Mouse (Mus musculus) monocyte, adult 2 months (primary cell): Measurements from ENCODE around the gene Aacs.

Experiments used
- DNase-seq, 2 experiments: peaks; one replicate each; pipeline ENCODE4 v3.0.0; 2022; ENCODE audit warnings: low spot score in 2 of 2, low read depth in 1 of 2

Gene Aacs

GRCm38 (mm10) chr5:125532545-125533224 lies 57.1 kb downstream of the Aacs start:
- no peak for DNase-seq

GRCm38 (mm10) chr5:125533225-125533900 lies 57.7 kb downstream of the Aacs start:
- no peak for DNase-seq

DNA sequence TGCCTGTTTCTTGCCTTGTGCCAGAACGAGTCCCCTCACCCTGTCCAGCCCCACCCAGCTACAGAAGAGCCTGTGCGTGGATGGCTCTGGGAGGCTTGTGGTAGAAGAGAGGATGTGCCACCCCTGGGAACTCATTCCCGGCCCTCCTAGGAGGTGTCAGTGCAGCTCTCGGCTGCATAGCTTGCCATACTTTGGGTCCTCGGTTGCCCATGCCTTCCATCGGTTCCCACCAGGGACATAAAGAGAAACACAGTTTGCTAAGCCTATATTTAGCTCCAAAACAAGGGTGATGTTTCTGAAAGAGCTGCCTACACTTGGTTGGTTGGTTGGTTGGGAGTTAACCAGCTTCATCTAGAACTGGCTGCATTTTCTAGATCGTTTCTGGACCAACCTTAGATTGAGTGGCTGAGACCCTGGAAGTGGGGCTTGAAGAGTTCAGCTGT lies 58.6 kb downstream of the Aacs start:
- DNase-seq, result no peak

DNA sequence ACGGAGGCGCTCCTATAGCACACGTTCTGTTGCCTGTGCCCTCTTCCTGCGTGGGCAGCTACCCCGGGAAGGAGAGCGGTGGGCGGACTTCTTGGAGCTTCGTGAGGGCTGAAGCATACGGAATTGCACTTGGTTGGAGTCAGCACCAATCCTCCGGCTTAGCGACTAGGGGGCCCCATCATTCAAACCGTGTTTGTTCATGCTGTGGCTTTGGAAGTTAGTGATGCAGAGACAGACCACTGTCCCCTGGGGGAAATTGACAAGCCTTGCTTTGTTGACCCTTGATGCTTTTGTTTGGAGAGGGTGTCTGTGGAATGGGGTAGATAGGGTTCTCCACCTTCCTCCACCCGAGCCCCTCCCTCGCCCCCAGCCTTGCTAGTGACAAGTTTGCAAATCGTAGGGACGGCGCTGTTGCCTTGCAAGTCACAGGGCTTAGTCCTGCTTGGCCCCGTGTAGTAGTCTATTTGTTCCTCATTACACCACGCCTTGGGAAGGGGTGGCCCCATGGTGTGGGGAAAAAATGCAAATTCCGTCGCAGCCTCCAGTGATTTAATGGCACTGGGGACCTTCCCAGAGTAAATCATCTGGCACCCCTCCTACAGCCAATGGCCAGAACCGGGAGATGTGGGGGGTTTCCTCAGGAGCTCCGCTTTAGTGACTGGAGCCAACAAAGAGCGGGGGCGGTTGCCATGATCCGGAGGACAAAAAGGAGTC lies 59.2 kb downstream of the Aacs start:
- no peak for DNase-seq

DNA sequence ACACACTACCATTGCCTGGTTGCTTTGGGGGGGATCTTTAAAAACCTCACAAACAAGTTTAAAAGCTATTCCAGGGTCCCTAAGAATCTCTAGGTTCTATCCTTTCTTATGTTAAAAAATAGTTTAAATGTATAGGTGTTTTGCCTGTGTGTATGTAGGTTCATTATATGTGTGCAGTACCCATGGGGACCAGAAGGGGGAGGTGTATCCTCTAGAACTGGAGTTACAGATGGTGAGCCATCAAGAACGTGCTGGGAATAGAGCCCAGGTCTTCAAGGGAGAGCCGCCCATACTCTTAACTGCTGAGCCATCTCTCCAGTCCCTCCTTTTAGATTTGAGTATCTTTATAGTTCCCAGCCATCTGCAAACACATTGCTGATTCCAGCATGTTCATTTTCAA lies 69.5 kb downstream of the Aacs start:
- DNase-seq, result no peak

GRCm38 (mm10) chr5:125546293-125546692 lies 70.7 kb downstream of the Aacs start:
- no peak for DNase-seq

DNA sequence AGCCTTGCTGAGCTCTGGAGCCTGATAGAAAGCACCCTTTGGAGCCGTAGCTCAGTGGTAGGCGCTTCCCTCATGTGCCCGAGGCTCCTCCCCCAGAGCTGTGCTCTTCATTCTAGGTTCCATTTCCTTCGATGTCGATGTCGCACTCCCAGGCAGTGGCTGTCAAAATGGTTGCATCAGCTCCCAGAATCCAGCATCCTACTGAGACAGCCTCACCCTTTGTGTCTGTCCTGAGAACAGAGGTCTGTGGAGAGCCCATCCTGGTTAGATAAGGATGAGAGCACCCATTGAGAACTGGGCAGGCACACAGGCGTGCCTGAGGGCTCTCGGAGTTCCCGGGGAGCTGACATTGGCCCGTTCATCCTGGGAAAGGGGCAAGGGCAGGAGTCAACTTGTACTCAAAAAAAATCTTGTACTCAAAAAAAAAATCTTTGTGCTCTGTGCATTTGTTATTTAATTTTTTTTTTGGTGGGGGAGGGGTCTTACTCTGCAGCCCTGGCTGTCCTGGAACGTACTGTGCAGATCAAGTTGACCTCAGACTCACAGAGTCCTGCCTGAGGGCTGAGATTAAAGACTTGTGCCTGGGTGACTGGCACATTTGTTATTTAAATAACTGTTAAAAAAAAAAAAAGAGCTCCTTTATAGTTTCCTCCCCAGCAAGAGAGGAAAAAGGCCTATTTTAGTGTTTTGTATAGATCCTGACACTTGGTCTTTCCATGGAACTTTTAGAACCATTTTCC lies 74.3 kb downstream of the Aacs start:
- no peak for DNase-seq

DNA sequence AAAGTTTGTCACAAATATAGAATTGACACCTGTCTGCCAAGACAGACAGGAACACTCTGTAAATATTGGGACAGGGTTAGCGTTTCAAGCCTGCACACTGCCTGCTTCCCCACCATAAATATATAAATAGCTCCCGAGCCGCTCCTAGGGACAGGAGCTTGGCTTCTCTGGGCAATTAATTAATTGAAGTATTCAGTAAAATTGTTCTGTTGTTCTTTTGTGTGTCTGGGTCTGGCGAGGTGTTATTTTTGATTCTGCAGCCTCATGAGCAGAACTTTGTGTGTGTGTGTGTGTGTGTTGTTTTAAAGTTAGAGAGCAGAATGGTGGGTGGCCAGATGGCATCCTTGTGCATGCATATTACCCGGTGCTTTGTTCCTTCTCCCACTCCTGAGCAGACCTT lies 80.1 kb downstream of the Aacs start:
- DNase-seq, result no peak

DNA sequence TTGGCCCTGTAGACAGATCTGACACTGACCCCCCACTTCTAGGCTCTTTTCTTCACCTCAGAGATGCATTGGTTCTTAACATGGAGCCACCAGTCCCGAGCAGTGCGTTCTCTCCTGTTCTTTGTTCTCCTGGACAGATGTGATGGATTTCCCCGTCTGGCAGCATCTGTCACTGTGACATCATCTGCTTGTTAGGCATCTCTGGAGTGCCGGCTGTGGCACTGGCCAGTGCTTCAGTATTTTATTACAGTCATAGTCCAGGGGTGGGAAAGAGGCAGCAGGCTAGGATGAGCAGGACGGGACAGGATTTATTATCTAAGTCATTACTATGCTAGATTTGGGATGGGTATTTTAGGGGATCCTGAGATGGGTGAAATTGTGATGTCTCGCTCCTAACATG lies 87.9 kb downstream of the Aacs start:
- no peak for DNase-seq

- DNase-seq, result no peak
Observed at GRCm38 (mm10) chr5:125565725-125566124, 90.1 kb downstream of the Aacs start.
